Mouse (Mus musculus) cortical plate, adult 2 months (tissue): ENCODE results near the gene Phf23.

Source experiments
- CTCF ChIP-seq: fragments of 200-500 bp; IDR thresholded peaks from 2 replicates; pipeline ENCODE4 v1.5.1; 2011; ENCODE audit warnings: mild to moderate bottlenecking, control low read depth, low read length; ENCODE audit not compliant: insufficient read depth; ENCODE audit errors: extremely low read depth
- POLR2A ChIP-seq: fragments of 200-500 bp; IDR thresholded peaks from 2 replicates; pipeline ENCODE4 v1.6.1; 2011; ENCODE audit warnings: mild to moderate bottlenecking, low read length, control low read depth; ENCODE audit not compliant: insufficient read depth; ENCODE audit errors: extremely low read depth

DNA sequence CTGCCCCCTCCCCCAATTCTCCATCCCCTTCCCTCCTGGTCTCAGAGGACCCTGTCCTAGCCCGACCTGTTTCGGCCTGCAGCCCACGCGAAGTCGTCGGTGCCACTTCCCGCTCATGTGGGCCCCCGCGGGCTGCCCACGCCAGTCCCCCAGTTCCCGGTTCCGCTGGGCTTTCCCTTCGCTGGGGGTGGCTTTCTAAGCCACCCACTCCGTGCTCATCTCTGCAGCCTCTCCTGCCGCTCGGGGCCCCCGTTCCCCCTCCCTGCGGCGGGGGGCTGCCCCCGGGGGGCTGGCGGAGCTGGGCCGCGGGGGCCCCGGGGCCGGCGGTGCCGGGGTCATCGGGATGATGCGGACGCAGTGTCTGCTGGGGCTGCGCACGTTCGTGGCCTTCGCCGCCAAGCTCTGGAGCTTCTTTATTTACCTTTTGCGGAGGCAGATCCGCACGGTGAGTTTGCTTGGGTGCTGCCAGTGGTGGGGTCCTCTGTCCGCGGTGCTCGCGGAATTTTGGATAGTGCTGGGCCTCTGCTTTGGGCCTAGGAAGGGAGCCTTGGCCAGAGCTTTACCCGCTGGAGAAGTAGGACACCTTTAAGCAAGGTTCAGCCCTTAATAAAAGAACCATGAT, 14.3 kb upstream of the Phf23 start, which contains the start of gene Ctdnep1:
- TF ChIP-seq CTCF (no peak), POLR2A (no peak)
